Mouse (Mus musculus) limb, embryonic 11.5 days (tissue): ENCODE results near the gene Pxdc1. TPM values are rescaled to one million over a fixed set of nuclear protein-coding genes. Genes with fewer than 3 reads are reported as not detected.
A peak's percentile ranks its signal among the peaks of the same experiment; 100 is the strongest.

Source experiments
- ATAC-seq: fragments of 200-750 bp; cut with Nextera tagmentation; 2 replicates; pipeline ENCODE4 v1.8.0; 2017; ENCODE audit warnings: low read depth; ENCODE audit not compliant: insufficient number of reproducible peaks, low FRiP score, low TSS enrichment
- DNase-seq: peaks from one replicate; pipeline ENCODE4 v3.0.0-alpha.2; 2015; ENCODE audit warnings: low spot score
- H3K27ac ChIP-seq: fragments of 300-500 bp; sonication (generic); replicated peaks from 2 replicates; pipeline ENCODE4 v1.5.1; 2014; ENCODE audit warnings: low read depth, mild to moderate bottlenecking, low read length
- H3K27me3 ChIP-seq: fragments of 300-500 bp; sonication (generic); 2 replicates; pipeline ENCODE4 v1.6.1; 2014; ENCODE audit warnings: mild to moderate bottlenecking, low read length, mixed read lengths; ENCODE audit not compliant: control insufficient read depth, insufficient read depth
- H3K36me3 ChIP-seq: fragments of 300-500 bp; sonication (generic); 2 replicates; pipeline ENCODE4 v1.6.1; 2014; ENCODE audit warnings: mild to moderate bottlenecking, low read length, moderate library complexity, mixed read lengths; ENCODE audit not compliant: control insufficient read depth, insufficient read depth
- H3K4me1 ChIP-seq: fragments of 300-500 bp; sonication (generic); 2 replicates; pipeline ENCODE4 v1.6.1; 2014; ENCODE audit warnings: low read length, mixed read lengths; ENCODE audit not compliant: control insufficient read depth, insufficient read depth
- H3K4me2 ChIP-seq: fragments of 300-500 bp; sonication (generic); 2 replicates; pipeline ENCODE4 v1.6.1; 2014; ENCODE audit warnings: low read depth, mild to moderate bottlenecking, moderate library complexity; ENCODE audit not compliant: severe bottlenecking
- H3K4me3 ChIP-seq: fragments of 300-500 bp; sonication (generic); 2 replicates; pipeline ENCODE4 v1.5.1; 2014; ENCODE audit warnings: low read depth, low read length
- H3K9ac ChIP-seq: fragments of 300-500 bp; sonication (generic); 2 replicates; pipeline ENCODE4 v1.6.1; 2014; ENCODE audit warnings: mild to moderate bottlenecking, low read length
- H3K9me3 ChIP-seq: fragments of 300-500 bp; sonication (generic); 2 replicates; pipeline ENCODE4 v1.6.1; 2016; ENCODE audit warnings: low read length; ENCODE audit not compliant: control insufficient read depth
- WGBS: fragments of 180-500 bp; shearing (Covaris S2); extraction: QIAGEN DNeasy Blood & Tissue Kit; methylation state at CpG from one replicate; pipeline ENCODE4 v1.1.7; 2014; 5-methylcytosine and 5-hydroxymethylcytosine counted together
- polyA plus RNA-seq: library from polyadenylated mRNA; unstranded; fragments of >200 nt; fragmentation: Nextera tagmentation; extraction: Ambion mirVana; gene quantifications from 2 replicates; pipeline ENCODE4 v1.2.1, GENCODE M21; 2014

Pxdc1 gene
- polyA plus RNA-seq, 1 experiment from 2014 or later: 2.4 TPM

DNA sequence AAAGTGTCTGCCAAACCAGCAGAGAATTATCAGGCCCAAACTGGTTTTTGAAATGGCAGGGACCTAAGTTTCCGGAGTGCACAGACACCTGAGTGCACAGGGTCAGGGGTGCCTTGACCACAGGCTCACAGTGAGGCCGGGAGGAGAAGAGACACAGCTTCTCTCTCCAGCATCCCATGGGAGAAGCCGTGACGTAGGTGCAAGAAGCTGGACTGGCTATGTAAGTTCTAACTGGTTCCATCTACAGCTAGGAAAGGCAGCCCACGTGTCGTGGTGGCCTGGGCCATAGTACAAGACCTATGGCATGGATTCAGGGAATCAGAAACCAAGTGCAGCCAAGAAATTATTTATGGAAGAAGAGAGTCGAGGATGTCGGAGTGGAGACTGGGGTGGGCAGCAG, 6.1 kb downstream of the Pxdc1 start:
- H3K27me3 ChIP-seq: peaks cover 14% of the 10 kb centered on the region
- H3K36me3 ChIP-seq: no peaks in the 10 kb centered on the region
- DNase-seq: no peak
- WGBS: 85% methylated on average over 8 of the region's 8 CpGs
- peaks cover 6% of the 10 kb centered on the region; the same call in 1 of the 2 replicates for H3K4me1 ChIP-seq
- no peak overlapping the region for H3K27ac ChIP-seq
- H3K9ac ChIP-seq: no peak overlapping the region
- no peak for ATAC-seq
- H3K4me3 ChIP-seq: no peak overlapping the region
- H3K4me2 ChIP-seq: no peak overlapping the region
- no peaks in the 10 kb centered on the region for H3K9me3 ChIP-seq

DNA sequence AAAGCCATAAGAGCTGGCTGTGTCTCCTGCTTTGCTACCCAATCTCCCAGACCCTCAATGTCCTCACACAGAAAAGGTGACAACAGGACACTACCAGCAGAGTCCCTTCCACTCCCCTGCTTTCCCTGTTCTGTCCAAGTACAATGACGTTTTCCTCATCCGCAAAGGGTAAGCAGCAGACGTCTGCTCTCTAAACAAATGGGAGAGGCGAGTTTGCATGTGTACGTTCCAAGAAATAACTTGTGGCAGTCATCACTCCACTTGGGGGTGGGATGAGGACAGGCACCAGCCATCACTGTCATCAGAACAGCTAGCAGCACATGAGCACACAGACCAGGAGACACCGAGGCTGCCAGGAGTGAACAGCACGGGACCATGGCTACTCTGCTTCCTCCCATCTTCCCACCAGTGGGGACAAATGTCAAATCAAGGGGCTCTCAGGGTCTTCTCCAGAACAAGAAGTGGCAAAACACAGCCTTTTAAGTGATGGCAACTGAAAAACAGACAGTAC, 7.0 kb downstream of the Pxdc1 start:
- H3K4me3 ChIP-seq: no peak overlapping the region
- H3K9ac ChIP-seq: no peak overlapping the region
- H3K36me3 ChIP-seq: no peaks in the 10 kb centered on the region
- ATAC-seq: no peak
- DNase-seq: no peak
- H3K27me3 ChIP-seq: peaks cover 5% of the 10 kb centered on the region
- no peaks in the 10 kb centered on the region for H3K9me3 ChIP-seq
- no peak overlapping the region for H3K4me2 ChIP-seq
- 81% methylated on average over 7 of the region's 7 CpGs for WGBS
- H3K4me1 ChIP-seq: peaks cover 2% of the 10 kb centered on the region; the same call in 1 of the 2 replicates
- no peak overlapping the region for H3K27ac ChIP-seq

DNA sequence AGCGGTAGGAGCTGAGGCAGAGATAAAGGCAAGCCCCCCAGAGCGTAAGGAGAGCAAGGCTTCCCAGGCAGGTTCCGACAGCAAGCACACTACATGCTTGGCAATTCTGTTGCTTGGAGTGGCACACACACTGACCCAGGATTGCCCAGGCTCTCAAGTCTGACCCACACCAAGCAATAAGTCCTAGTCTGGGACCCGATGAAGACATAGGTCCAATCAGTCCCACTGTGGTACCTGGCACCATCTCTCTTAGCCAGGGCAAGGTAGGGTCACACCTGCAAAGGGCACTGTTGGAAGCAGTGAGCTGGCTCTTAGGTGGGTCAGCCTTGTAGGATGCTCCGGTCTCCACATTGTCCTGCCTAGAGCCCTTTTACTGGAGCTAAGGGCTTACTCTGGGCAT, 7.8 kb downstream of the Pxdc1 start:
- Histone ChIP-seq H3K27me3 (no peaks in the 10 kb centered on the region), H3K27ac (no peak overlapping the region), H3K4me1 (no peaks in the 10 kb centered on the region), H3K9ac (no peak overlapping the region), H3K4me3 (no peak overlapping the region), H3K4me2 (no peak overlapping the region; the same call in 1 of the 2 replicates), H3K36me3 (no peaks in the 10 kb centered on the region), H3K9me3 (no peaks in the 10 kb centered on the region)
- ATAC-seq: no peak
- 92% methylated on average over 5 of the region's 5 CpGs for WGBS
- DNase-seq: no peak

DNA sequence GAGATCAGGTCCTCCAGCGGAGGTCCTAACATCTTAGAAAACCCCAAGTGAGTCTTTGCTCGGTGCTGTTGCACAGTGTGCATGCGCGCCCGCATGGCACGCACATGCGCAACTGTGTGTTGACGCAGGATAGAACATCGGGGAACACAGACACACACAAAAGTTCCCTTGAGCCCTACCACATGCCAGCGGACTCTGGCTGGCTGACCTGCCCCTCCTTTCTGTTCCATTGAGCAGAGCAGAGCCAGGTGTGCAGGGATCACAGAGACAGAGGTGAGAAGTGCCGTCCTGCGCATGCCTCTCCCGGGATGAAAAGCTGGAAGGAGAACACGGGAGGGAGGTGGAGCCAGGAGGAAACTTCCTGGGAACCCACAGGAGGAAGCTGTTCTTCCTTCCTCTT, 8.9 kb downstream of the Pxdc1 start:
- 75% methylated on average over 14 of the region's 14 CpGs for WGBS
- Histone ChIP-seq H3K4me2 (no peak overlapping the region), H3K36me3 (no peaks in the 10 kb centered on the region), H3K27me3 (no peaks in the 10 kb centered on the region), H3K9me3 (no peaks in the 10 kb centered on the region), H3K4me3 (no peak overlapping the region), H3K27ac (no peak overlapping the region), H3K9ac (no peak overlapping the region), H3K4me1 (no peaks in the 10 kb centered on the region)
- DNase-seq (no peak), ATAC-seq (no peak)

DNA sequence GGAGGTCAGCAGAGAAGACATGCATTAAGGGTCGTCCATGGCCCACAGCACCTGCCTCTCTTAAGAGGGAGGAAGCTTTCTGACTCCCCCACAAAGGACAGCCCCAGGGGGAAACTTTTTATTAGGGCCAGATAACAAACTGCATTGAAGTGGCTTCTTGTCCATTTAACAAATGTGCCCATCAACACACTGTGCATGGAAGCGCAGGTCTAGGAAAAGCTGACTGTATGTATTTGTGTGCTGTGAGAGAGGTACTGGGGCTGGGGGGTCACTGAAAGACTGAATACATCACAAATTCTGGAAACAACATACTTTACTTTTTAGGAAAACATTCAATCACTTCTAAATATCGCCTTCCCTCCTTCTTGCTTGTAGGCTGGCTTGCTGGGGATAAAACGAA, 9.4 kb downstream of the Pxdc1 start:
- Histone ChIP-seq H3K9me3 (no peaks in the 10 kb centered on the region), H3K27ac (no peak overlapping the region), H3K4me3 (no peak overlapping the region), H3K36me3 (no peaks in the 10 kb centered on the region), H3K4me2 (no peak overlapping the region), H3K27me3 (no peaks in the 10 kb centered on the region), H3K4me1 (no peaks in the 10 kb centered on the region), H3K9ac (no peak overlapping the region)
- DNase-seq: no peak
- WGBS: 72% methylated on average over 4 of the region's 4 CpGs
- ATAC-seq: no peak

DNA sequence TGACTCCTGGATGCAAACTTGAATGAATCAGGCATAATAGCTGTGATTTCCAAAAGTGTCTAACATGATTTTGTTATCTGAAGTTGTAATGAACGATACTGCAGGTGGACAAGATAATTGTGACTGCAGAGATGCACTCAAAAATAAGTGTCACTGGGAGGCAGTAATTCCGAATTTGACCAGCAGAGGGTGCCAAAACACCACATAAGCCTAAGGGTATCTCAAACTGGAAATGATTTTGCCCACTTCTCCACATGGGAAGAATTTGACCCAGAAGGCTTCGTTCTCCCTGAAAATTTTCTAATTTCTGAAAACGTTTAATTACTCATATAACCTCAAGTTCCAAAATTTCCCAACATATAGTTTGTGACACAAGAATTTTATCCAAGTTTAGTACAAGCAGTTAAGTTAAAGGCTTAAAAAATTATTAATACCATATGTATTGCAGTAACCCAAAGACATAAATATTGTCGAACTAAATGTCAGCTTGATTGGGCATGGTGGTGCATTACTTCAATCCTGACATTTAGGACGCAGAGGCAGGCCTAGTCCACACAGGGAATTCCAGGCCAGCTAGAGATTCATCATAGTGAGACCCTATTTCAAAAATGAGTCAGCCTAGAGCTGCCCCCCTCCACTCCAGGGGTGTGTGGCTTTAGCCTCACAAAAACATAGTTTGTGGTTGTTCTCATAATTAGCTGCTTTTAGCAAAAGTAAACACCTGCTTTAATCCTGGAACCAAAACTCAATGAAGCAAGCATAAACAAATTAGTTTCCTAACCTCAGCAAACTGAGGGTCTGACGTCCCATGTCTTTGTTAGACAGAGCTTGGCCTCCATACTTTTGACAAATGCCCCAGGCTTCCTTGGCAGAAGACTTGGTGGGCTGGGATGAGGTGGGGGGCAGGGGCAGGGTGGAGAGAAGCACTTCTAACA, 10.1 kb downstream of the Pxdc1 start:
- 27% methylated on average over 7 of the region's 7 CpGs for WGBS
- H3K9ac ChIP-seq: no peak overlapping the region
- H3K4me1 ChIP-seq: no peaks in the 10 kb centered on the region
- H3K9me3 ChIP-seq: no peaks in the 10 kb centered on the region
- DNase-seq: peak; percentile 87
- no peak for ATAC-seq
- no peak overlapping the region for H3K4me3 ChIP-seq
- no peak overlapping the region for H3K4me2 ChIP-seq
- no peaks in the 10 kb centered on the region for H3K36me3 ChIP-seq
- H3K27me3 ChIP-seq: no peaks in the 10 kb centered on the region
- no peak overlapping the region for H3K27ac ChIP-seq

DNA sequence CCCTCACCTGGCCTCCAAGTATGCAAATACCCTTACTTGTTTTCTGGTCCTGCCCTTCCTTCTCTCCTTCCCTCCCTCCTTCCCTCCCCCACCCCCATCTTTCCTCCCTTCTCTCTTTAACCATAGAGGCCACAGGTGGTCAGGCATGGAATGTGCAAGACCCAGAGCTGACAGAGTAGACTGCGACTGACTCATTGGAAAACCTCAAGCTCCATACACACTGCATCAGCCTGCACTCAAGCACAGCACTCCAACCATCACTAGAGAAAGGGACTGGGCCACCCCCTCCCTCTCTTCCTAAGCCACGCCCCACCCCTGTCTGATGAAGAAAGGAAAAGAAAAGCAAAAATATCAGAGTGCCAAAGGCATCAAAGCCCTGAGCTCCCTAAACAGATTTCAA, 12.2 kb downstream of the Pxdc1 start:
- no peak overlapping the region for H3K4me3 ChIP-seq
- no peak overlapping the region for H3K4me2 ChIP-seq
- H3K27ac ChIP-seq: no peak overlapping the region
- no peaks in the 10 kb centered on the region for H3K4me1 ChIP-seq
- no peaks in the 10 kb centered on the region for H3K9me3 ChIP-seq
- ATAC-seq: no peak
- no peak overlapping the region for H3K9ac ChIP-seq
- H3K27me3 ChIP-seq: no peaks in the 10 kb centered on the region
- H3K36me3 ChIP-seq: no peaks in the 10 kb centered on the region
- 60% methylated on average over 2 of the region's 2 CpGs for WGBS
- no peak for DNase-seq

DNA sequence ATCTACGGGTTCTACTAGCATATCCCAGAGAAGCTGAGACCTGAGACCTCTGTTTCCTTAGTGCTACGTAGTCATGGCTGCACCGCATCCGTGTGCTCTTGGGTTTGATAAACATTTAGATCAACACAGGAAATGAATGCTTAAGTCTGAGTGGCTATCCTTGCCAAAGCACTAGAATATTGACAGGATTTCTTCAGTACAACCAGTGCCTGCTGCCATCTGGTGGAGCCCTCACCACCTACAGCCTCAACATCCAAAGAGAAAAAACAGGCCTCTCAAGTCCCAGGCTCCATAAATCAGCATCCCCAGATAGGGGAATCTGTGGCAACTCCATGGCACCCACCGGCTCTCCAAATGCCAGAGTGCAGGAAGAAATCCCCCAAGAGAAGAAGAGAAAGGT, 17.3 kb downstream of the Pxdc1 start:
- ATAC-seq: no peak
- Histone ChIP-seq H3K9me3 (no peaks in the 10 kb centered on the region), H3K4me1 (no peaks in the 10 kb centered on the region), H3K36me3 (no peaks in the 10 kb centered on the region), H3K27ac (no peak overlapping the region), H3K9ac (no peak overlapping the region), H3K4me2 (no peak overlapping the region), H3K27me3 (no peaks in the 10 kb centered on the region), H3K4me3 (no peak overlapping the region)
- DNase-seq: peak; percentile 75
- WGBS: 57% methylated on average over 5 of the region's 5 CpGs
